Mouse (Mus musculus) limb, embryonic 14.5 days (tissue): ENCODE measurements around the gene Nav2. TPM values are rescaled to one million over a fixed set of nuclear protein-coding genes. Genes with fewer than 3 reads are reported as not detected.

ENCODE experiments used
- ATAC-seq: fragments of 200-750 bp; cut with Nextera tagmentation; 2 replicates; pipeline ENCODE4 v1.8.0; 2017; ENCODE audit warnings: low read depth, moderate number of reproducible peaks, moderate TSS enrichment; ENCODE audit not compliant: low FRiP score
- DNase-seq: peaks from one replicate; pipeline ENCODE4 v3.0.0-alpha.2; 2015; ENCODE audit warnings: low spot score
- H3K27ac ChIP-seq: fragments of 300-500 bp; sonication (generic); replicated peaks from 2 replicates; pipeline ENCODE4 v1.5.1; 2014; ENCODE audit warnings: low read depth, mild to moderate bottlenecking, low read length, moderate library complexity, mixed read lengths
- H3K27me3 ChIP-seq: fragments of 300-500 bp; sonication (generic); 2 replicates; pipeline ENCODE4 v1.6.1; 2014; ENCODE audit warnings: low read length, mixed read lengths; ENCODE audit not compliant: control insufficient read depth, insufficient read depth
- H3K36me3 ChIP-seq: fragments of 300-500 bp; sonication (generic); 2 replicates; pipeline ENCODE4 v1.6.1; 2014; ENCODE audit warnings: mild to moderate bottlenecking, low read length, moderate library complexity, mixed read lengths; ENCODE audit not compliant: control insufficient read depth, insufficient read depth
- H3K4me1 ChIP-seq: fragments of 300-500 bp; sonication (generic); 2 replicates; pipeline ENCODE4 v1.6.1; 2014; ENCODE audit warnings: antibody characterized with exemption, low read length, mixed read lengths; ENCODE audit not compliant: control insufficient read depth, insufficient read depth
- H3K4me2 ChIP-seq: fragments of 300-500 bp; sonication (generic); replicated peaks from 2 replicates; pipeline ENCODE4 v1.6.1; 2014; ENCODE audit warnings: low read depth, mild to moderate bottlenecking, low read length, moderate library complexity; ENCODE audit not compliant: severe bottlenecking
- H3K4me3 ChIP-seq: fragments of 300-500 bp; sonication (generic); replicated peaks from 2 replicates; pipeline ENCODE4 v1.5.1; 2014; ENCODE audit warnings: low read length
- H3K9ac ChIP-seq: fragments of 300-500 bp; sonication (generic); 2 replicates; pipeline ENCODE4 v1.6.1; 2014; ENCODE audit warnings: mild to moderate bottlenecking, low read depth, low read length, moderate library complexity; ENCODE audit not compliant: severe bottlenecking
- H3K9me3 ChIP-seq: fragments of 300-500 bp; sonication (generic); 2 replicates; pipeline ENCODE4 v1.6.1; 2016; ENCODE audit warnings: low read length; ENCODE audit not compliant: control insufficient read depth
- POLR2A ChIP-seq: fragments of 200-500 bp; IDR thresholded peaks from 2 replicates; pipeline ENCODE4 v1.8.0; 2012; ENCODE audit warnings: inconsistent platforms, mild to moderate bottlenecking, moderate library complexity, borderline replicate concordance; ENCODE audit not compliant: insufficient read depth, insufficient read length; ENCODE audit errors: extremely low read depth
- WGBS: fragments of 180-500 bp; shearing (Covaris S2); extraction: QIAGEN DNeasy Blood & Tissue Kit; methylation state at CpG from one replicate; pipeline ENCODE4 v1.1.7; 2014; 5-methylcytosine and 5-hydroxymethylcytosine counted together
- polyA plus RNA-seq, 2 experiments: library from polyadenylated mRNA; depleted of rRNA in 1 of 2; stranded (reverse) in 1 of 2; unstranded in 1 of 2; fragments of >200 nt; fragmentation: Nextera tagmentation in 1 of 2; extraction: Ambion mirVana in 1 of 2; gene quantifications; 2 replicates each; pipeline versions ENCODE4 v1.2.1 to v1.2.3; 2012 to 2014

Nav2 gene
- polyA plus RNA-seq, 2 experiments = 15.8 to 16.8 TPM

DNA sequence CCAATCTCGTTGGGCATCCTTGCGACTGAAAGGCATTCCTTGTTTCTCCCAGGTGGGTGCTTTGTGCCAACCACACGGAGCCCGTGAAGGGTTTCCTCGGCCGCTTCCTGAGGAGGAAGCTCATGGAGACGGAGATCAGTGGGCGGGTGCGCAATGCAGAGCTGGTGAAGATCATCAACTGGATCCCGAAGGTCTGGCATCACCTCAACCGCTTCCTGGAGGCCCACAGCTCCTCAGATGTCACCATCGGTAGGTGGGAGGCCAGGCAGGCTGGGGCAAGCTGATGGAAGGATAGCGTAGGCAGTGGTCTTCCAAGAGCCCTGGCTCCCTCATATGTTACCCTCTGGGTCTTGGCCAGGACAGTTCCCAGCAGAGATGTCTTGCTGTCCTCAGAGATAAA is 689.7 kb downstream of the Nav2 start:
- WGBS = 92% methylated on average over 13 of the region's 13 CpGs
- no peaks in the 10 kb centered on the region for H3K9me3 ChIP-seq
- H3K4me1 ChIP-seq = no peaks in the 10 kb centered on the region
- H3K4me3 ChIP-seq = no peak overlapping the region
- no peak overlapping the region for H3K4me2 ChIP-seq
- no peak for DNase-seq
- no peak overlapping the region for H3K27ac ChIP-seq
- H3K27me3 ChIP-seq = no peaks in the 10 kb centered on the region
- peaks cover 23% of the 10 kb centered on the region for H3K36me3 ChIP-seq
- TF ChIP-seq POLR2A = no peak
- no peak overlapping the region for H3K9ac ChIP-seq
- no peak for ATAC-seq

- Histone ChIP-seq H3K36me3 (peaks cover 18% of the 10 kb centered on the region), H3K27me3 (no peaks in the 10 kb centered on the region), H3K27ac (no peak overlapping the region), H3K4me1 (no peaks in the 10 kb centered on the region), H3K9me3 (no peaks in the 10 kb centered on the region), H3K4me2 (no peak overlapping the region), H3K4me3 (no peak overlapping the region), H3K9ac (no peak overlapping the region)
- DNase-seq (no peak), ATAC-seq (no peak)
- TF ChIP-seq POLR2A = no peak
- WGBS = 94% methylated on average over 3 of the region's 3 CpGs
Observed at GRCm38 (mm10) chr7:49599950-49600349, 691.4 kb downstream of the Nav2 start.

DNA sequence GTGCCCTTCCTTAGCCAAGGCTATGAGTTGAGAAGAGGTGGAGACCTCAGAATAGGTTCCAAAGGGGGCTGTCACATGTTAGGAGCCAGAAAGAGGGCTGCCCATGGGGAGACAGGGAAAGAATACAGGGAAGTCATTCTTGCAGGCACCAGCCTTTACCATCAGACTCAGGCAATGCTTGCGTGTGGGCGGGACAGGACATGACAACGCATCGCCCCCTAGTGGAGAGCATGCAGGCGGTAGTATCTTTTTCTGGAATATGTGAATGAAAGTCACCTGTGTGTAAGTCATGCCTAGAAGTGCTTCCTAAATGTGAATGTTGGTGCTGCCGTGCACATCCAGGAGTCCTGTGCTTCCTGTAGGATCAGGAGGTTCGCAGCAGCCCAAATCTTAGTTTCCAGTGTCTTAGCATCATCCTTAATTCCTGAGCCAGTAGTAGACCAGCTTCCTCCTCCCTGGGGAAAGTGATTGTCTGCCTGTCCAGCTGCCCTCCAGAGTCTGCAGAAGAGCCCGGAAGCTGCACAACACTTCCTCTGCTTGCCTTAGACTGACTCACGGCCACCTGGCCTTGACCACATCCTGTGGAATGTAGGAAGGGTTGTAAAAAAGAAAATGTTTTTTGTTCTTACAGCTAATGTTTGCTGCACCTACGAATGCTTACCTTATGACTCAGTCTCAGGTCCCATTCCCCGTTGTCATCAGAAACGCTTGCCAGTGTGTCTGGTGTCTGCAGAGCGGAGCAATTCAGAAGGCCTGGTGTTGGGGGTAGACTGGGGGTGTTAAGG is 692.9 kb downstream of the Nav2 start:
- DNase-seq (peak; percentile 78), ATAC-seq (peak; percentile 72; the same call in 1 of the 2 replicates)
- peaks cover 24% of the 10 kb centered on the region; the same call in 1 of the 2 replicates for H3K36me3 ChIP-seq
- H3K9ac ChIP-seq = no peak overlapping the region
- no peak for TF ChIP-seq POLR2A
- no peak overlapping the region for H3K4me3 ChIP-seq
- no peaks in the 10 kb centered on the region for H3K9me3 ChIP-seq
- no peak overlapping the region for H3K27ac ChIP-seq
- H3K27me3 ChIP-seq = no peaks in the 10 kb centered on the region
- WGBS = 39% methylated on average over 13 of the region's 13 CpGs
- no peaks in the 10 kb centered on the region for H3K4me1 ChIP-seq
- no peak overlapping the region for H3K4me2 ChIP-seq

DNA sequence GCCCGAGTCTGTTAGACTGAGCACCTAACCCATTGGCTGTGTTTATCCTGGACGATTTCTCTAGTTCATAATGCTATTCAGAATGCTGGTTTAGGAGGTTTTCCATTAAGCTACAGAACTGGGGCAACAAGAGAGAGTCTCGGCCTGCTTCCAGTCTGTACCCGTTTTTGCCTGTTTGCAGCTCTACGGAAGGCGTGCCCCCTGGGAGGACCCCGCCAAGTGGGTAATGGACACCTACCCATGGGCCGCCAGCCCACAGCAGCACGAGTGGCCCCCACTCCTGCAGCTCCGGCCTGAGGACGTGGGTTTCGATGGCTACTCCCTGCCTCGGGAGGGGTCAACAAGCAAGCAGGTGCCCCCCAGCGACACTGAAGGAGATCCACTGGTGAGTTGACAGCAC is 695.7 kb downstream of the Nav2 start:
- Histone ChIP-seq H3K9me3 (no peaks in the 10 kb centered on the region), H3K36me3 (peaks cover 23% of the 10 kb centered on the region), H3K27me3 (no peaks in the 10 kb centered on the region), H3K4me3 (no peak overlapping the region), H3K27ac (no peak overlapping the region), H3K9ac (no peak overlapping the region), H3K4me1 (no peaks in the 10 kb centered on the region; the same call in 1 of the 2 replicates), H3K4me2 (no peak overlapping the region)
- TF ChIP-seq POLR2A = no peak
- ATAC-seq = no peak
- 87% methylated on average over 14 of the region's 14 CpGs for WGBS
- DNase-seq = no peak

- no peak for ATAC-seq
- no peak for TF ChIP-seq POLR2A
Observed at GRCm38 (mm10) chr7:49604965-49605795, 696.7 kb downstream of the Nav2 start.

More at GRCm38 (mm10) chr7:49604965-49605795, 696.7 kb downstream of the Nav2 start:
- no peaks in the 10 kb centered on the region for H3K27me3 ChIP-seq
- DNase-seq = no peak
- no peak overlapping the region for H3K27ac ChIP-seq
- H3K9me3 ChIP-seq = no peaks in the 10 kb centered on the region
- peaks cover 23% of the 10 kb centered on the region for H3K36me3 ChIP-seq
- 85% methylated on average over 15 of the region's 15 CpGs for WGBS
- no peak overlapping the region for H3K4me3 ChIP-seq
- H3K9ac ChIP-seq = no peak overlapping the region
- H3K4me2 ChIP-seq = no peak overlapping the region
- H3K4me1 ChIP-seq = no peaks in the 10 kb centered on the region; the same call in 1 of the 2 replicates
